Mouse (Mus musculus) B cell, adult 2 months (primary cell): Measurements from ENCODE around the gene Vmn2r94.

Experiments
- DNase-seq, 2 experiments: peaks; one replicate each; pipeline ENCODE4 v3.0.0; 2022

Vmn2r94 gene

GRCm38 (mm10) chr17:18277656-18278055 is at the start of gene Vmn2r94:
Gene Vmn2r94 (minus strand): TSS chr17:18277756.
- no peak for DNase-seq

- no peak for DNase-seq
Observed at GRCm38 (mm10) chr17:18323031-18323430, 45.5 kb upstream of the Vmn2r94 start.

- DNase-seq, result no peak
Observed at GRCm38 (mm10) chr17:18297799-18298198, 20.2 kb upstream of the Vmn2r94 start, which contains the start of gene Vmn2r93. Gene Vmn2r93 (plus strand): TSS chr17:18298099.

- DNase-seq, result no peak
Observed at GRCm38 (mm10) chr17:18236931-18237330, 40.6 kb downstream of the Vmn2r94 start.

- DNase-seq, result no peak
Observed at GRCm38 (mm10) chr17:18231996-18232395, 45.6 kb downstream of the Vmn2r94 start.

GRCm38 (mm10) chr17:18221300-18221699 is 56.3 kb downstream of the Vmn2r94 start:
- no peak for DNase-seq
